Mouse (Mus musculus) forebrain, embryonic 14.5 days (tissue): ENCODE measurements at regions not wholly inside any gene's neighbourhood (a gene's known extent, or its start where the extent isn't known, plus 50 kb on each side); places are given as distances from the start of the nearest gene placed in this dataset.

Source experiments
- ATAC-seq: fragments of 200-750 bp; cut with Nextera tagmentation; 2 replicates; pipeline ENCODE4 v1.8.0; 2017; ENCODE audit warnings: mild to moderate bottlenecking, moderate library complexity
- DNase-seq: peaks from one replicate; pipeline ENCODE4 v3.0.0-alpha.2; 2015; ENCODE audit warnings: low spot score
- H3K27ac ChIP-seq: fragments of 300-500 bp; sonication (generic); 2 replicates; pipeline ENCODE4 v1.5.1; 2014; ENCODE audit warnings: low read depth, mild to moderate bottlenecking, control low read depth, low read length, moderate library complexity
- H3K27me3 ChIP-seq: fragments of 300-500 bp; sonication (generic); replicated peaks from 2 replicates; pipeline ENCODE4 v1.6.1; 2014; ENCODE audit warnings: low read length, control low read depth, mixed read lengths; ENCODE audit not compliant: control insufficient read depth, insufficient read depth
- H3K36me3 ChIP-seq: fragments of 300-500 bp; sonication (generic); 2 replicates; pipeline ENCODE4 v1.6.1; 2014; ENCODE audit warnings: low read length, control low read depth; ENCODE audit not compliant: control insufficient read depth, insufficient read depth
- H3K4me1 ChIP-seq: fragments of 300-500 bp; sonication (generic); 2 replicates; pipeline ENCODE4 v1.6.1; 2014; ENCODE audit warnings: antibody characterized with exemption, low read length, control low read depth; ENCODE audit not compliant: control insufficient read depth, insufficient read depth
- H3K4me2 ChIP-seq: fragments of 300-500 bp; sonication (generic); 2 replicates; pipeline ENCODE4 v1.6.1; 2014; ENCODE audit warnings: mild to moderate bottlenecking, control low read depth, low read length
- H3K4me3 ChIP-seq: fragments of 300-500 bp; sonication (generic); 2 replicates; pipeline ENCODE4 v1.5.1; 2014; ENCODE audit warnings: low read depth, low read length, control low read depth
- H3K9ac ChIP-seq: fragments of 300-500 bp; sonication (generic); 2 replicates; pipeline ENCODE4 v1.6.1; 2014; ENCODE audit warnings: mild to moderate bottlenecking, low read length, control low read depth, moderate library complexity
- H3K9me3 ChIP-seq: fragments of 300-500 bp; sonication (generic); replicated peaks from 2 replicates; pipeline ENCODE4 v1.6.1; 2016; ENCODE audit warnings: low read length, control low read depth, mixed read lengths; ENCODE audit not compliant: control insufficient read depth
- WGBS: fragments of 180-500 bp; shearing (Covaris S2); extraction: QIAGEN DNeasy Blood & Tissue Kit; methylation state at CpG from one replicate; pipeline ENCODE4 v1.1.7; 2014; 5-methylcytosine and 5-hydroxymethylcytosine counted together

- WGBS, result 84% methylated on average over 8 of the region's 8 CpGs
- Histone ChIP-seq H3K27ac (no peak overlapping the region), H3K9ac (no peak overlapping the region), H3K9me3 (no peaks in the 10 kb centered on the region), H3K4me1 (no peaks in the 10 kb centered on the region), H3K36me3 (no peaks in the 10 kb centered on the region), H3K4me2 (no peak overlapping the region), H3K4me3 (no peak overlapping the region), H3K27me3 (no peaks in the 10 kb centered on the region)
- DNase-seq, result no peak
- ATAC-seq, result no peak
Measured at GRCm38 (mm10) chr13:107362806-107363687, 341.1 kb upstream of the Kif2a start.

GRCm38 (mm10) chr13:107340802-107341364 is 319.0 kb upstream of the Kif2a start:
- H3K9me3 ChIP-seq, result no peaks in the 10 kb centered on the region
- H3K9ac ChIP-seq, result no peak overlapping the region
- H3K27me3 ChIP-seq, result no peaks in the 10 kb centered on the region
- no peak overlapping the region for H3K4me2 ChIP-seq
- H3K4me1 ChIP-seq, result no peaks in the 10 kb centered on the region; the same call in 1 of the 2 replicates
- WGBS, result 77% methylated on average over 11 of the region's 11 CpGs
- H3K27ac ChIP-seq, result no peak overlapping the region
- DNase-seq (peak; percentile 34), ATAC-seq (no peak)
- H3K4me3 ChIP-seq, result no peak overlapping the region
- H3K36me3 ChIP-seq, result no peaks in the 10 kb centered on the region

- H3K4me1 ChIP-seq, result no peaks in the 10 kb centered on the region; the same call in 1 of the 2 replicates
- no peak overlapping the region for H3K4me2 ChIP-seq
- 74% methylated on average over 12 of the region's 12 CpGs for WGBS
- H3K36me3 ChIP-seq, result no peaks in the 10 kb centered on the region
- H3K9ac ChIP-seq, result no peak overlapping the region
- no peaks in the 10 kb centered on the region for H3K9me3 ChIP-seq
- no peaks in the 10 kb centered on the region for H3K27me3 ChIP-seq
- H3K4me3 ChIP-seq, result no peak overlapping the region
- no peak overlapping the region for H3K27ac ChIP-seq
- no peak for ATAC-seq
- DNase-seq, result peak; percentile 38
Measured at GRCm38 (mm10) chr13:107338111-107338510, 316.2 kb upstream of the Kif2a start.

- DNase-seq (peak; percentile 41), ATAC-seq (no peak)
- no peaks in the 10 kb centered on the region for H3K36me3 ChIP-seq
- 72% methylated on average over 10 of the region's 10 CpGs for WGBS
- H3K27ac ChIP-seq, result no peak overlapping the region
- no peak overlapping the region for H3K4me3 ChIP-seq
- no peak overlapping the region for H3K9ac ChIP-seq
- no peaks in the 10 kb centered on the region for H3K27me3 ChIP-seq
- no peaks in the 10 kb centered on the region; the same call in 1 of the 2 replicates for H3K4me1 ChIP-seq
- H3K4me2 ChIP-seq, result 0 out of 2 replicates have a peak overlapping the region, but pooled peaks have one; percentile 14
- no peaks in the 10 kb centered on the region for H3K9me3 ChIP-seq
Measured at GRCm38 (mm10) chr13:107337111-107337510, 315.2 kb upstream of the Kif2a start.

- H3K9ac ChIP-seq, result no peak overlapping the region
- H3K9me3 ChIP-seq, result no peaks in the 10 kb centered on the region
- H3K27me3 ChIP-seq, result no peaks in the 10 kb centered on the region
- ATAC-seq (no peak), DNase-seq (no peak)
- no peak overlapping the region for H3K4me2 ChIP-seq
- H3K36me3 ChIP-seq, result no peaks in the 10 kb centered on the region
- WGBS, result 70% methylated on average over 5 of the region's 5 CpGs
- H3K4me1 ChIP-seq, result no peaks in the 10 kb centered on the region
- H3K27ac ChIP-seq, result no peak overlapping the region
- H3K4me3 ChIP-seq, result no peak overlapping the region
Measured at GRCm38 (mm10) chr13:107329348-107329747, 307.4 kb upstream of the Kif2a start.

GRCm38 (mm10) chr13:107325707-107326495 is 304.0 kb upstream of the Kif2a start:
- no peaks in the 10 kb centered on the region for H3K27me3 ChIP-seq
- ATAC-seq (peak; percentile 67; the same call in 1 of the 2 replicates), DNase-seq (peak; percentile 81)
- H3K9me3 ChIP-seq, result no peaks in the 10 kb centered on the region
- H3K9ac ChIP-seq, result no peak overlapping the region
- no peak overlapping the region for H3K27ac ChIP-seq
- H3K4me3 ChIP-seq, result no peak overlapping the region
- no peaks in the 10 kb centered on the region for H3K4me1 ChIP-seq
- H3K4me2 ChIP-seq, result no peak overlapping the region
- 63% methylated on average over 3 of the region's 3 CpGs for WGBS
- H3K36me3 ChIP-seq, result no peaks in the 10 kb centered on the region

- Histone ChIP-seq H3K4me2 (no peak overlapping the region), H3K27me3 (no peaks in the 10 kb centered on the region), H3K27ac (no peak overlapping the region), H3K9me3 (no peaks in the 10 kb centered on the region), H3K9ac (no peak overlapping the region), H3K36me3 (no peaks in the 10 kb centered on the region), H3K4me1 (0 out of 2 replicates have a peak, but pooled peaks cover 2% of the 10 kb centered on the region), H3K4me3 (no peak overlapping the region)
- 91% methylated on average over 7 of the region's 7 CpGs for WGBS
- ATAC-seq (no peak), DNase-seq (peak; percentile 5)
Measured at GRCm38 (mm10) chr13:107314746-107315145, 292.8 kb upstream of the Kif2a start.

- peak; percentile 48 for DNase-seq
- no peaks in the 10 kb centered on the region for H3K36me3 ChIP-seq
- ATAC-seq, result peak; percentile 72
Measured at GRCm38 (mm10) chr13:107308958-107309639, 287.2 kb upstream of the Kif2a start.

More at GRCm38 (mm10) chr13:107308958-107309639, 287.2 kb upstream of the Kif2a start:
- no peaks in the 10 kb centered on the region for H3K9me3 ChIP-seq
- H3K9ac ChIP-seq, result no peak overlapping the region
- no peak overlapping the region for H3K27ac ChIP-seq
- no peak overlapping the region for H3K4me2 ChIP-seq
- WGBS, result 24% methylated on average over 6 of the region's 6 CpGs
- no peaks in the 10 kb centered on the region for H3K27me3 ChIP-seq
- peaks cover 10% of the 10 kb centered on the region for H3K4me1 ChIP-seq
- no peak overlapping the region for H3K4me3 ChIP-seq
